Mouse (Mus musculus) erythroid progenitor cell, adult 5-6 weeks (primary cell): ENCODE measurements at regions not wholly inside any gene's neighbourhood (a gene's known extent, or its start where the extent isn't known, plus 50 kb on each side); places are given as distances from the start of the nearest gene placed in this dataset.

ENCODE experiments used
- ATAC-seq: replicated peaks from 2 replicates; pipeline ENCODE4 v1.8.0; 2016; ENCODE audit warnings: moderate number of reproducible peaks, mild to moderate bottlenecking, moderate TSS enrichment, inconsistent platforms; ENCODE audit not compliant: poor library complexity, low FRiP score, severe bottlenecking

DNA sequence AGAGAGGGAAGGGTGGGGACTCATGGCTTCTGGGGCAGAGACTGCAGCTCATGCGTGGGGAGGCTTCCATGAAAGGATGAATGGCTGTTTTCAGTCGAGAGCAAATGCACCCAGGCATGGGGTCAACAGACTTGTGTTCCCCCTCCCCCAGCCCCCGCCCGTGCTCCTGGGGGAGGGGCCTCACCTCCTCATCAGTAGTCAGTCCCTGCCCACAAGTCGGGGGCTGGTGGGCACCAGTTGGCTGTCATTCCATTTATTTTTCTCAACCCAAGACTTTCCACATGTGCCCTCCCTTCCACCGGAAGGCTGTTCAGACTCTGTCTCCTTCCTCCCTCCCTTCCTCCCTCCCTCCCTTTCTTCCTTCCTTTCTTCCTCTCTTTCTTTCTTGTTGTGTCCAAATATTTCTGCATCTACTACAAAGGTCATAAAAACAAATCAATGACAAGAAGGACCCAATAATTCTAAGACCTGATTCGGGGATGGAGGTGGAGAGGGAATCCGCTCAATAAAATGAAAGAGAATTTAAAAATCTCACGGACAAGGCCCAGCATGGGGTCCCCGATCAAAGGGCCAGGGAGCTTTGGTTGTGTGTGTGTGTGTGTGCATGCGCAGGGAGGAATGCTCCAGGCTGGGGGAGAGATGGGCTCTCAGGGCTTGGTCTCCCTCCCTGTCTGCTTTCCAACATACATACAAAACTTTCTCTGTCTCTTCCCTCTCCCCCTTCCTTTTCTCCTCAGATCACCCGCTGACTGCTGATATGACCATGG is 57.7 kb downstream of the Rpl14 start:
- ATAC-seq, result no peak

DNA sequence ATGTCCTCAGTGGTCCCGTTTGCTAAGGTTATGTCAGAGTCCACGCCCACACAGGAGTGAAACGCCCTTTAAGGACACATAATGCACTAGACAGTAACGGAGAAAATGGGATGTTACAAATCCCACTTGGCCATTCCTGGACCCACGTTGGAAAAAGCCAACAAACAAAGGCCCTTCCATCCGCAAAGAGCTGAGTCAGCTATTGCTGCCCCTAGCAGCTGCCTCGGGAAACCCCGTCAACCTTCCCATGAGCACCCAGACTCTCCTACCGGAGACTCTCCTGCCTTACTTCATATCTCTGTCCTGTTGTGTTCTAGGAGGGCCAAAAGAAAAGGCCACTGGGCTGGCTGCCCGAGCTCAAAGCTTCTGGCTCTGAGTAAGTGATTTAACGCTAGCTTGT is 58.4 kb downstream of the Rpl14 start:
- no peak for ATAC-seq

GRCm38 (mm10) chr9:120632821-120633220 is 61.6 kb downstream of the Rpl14 start:
- no peak for ATAC-seq

GRCm38 (mm10) chr9:120642656-120643055 is 71.4 kb downstream of the Rpl14 start:
- ATAC-seq, result no peak

DNA sequence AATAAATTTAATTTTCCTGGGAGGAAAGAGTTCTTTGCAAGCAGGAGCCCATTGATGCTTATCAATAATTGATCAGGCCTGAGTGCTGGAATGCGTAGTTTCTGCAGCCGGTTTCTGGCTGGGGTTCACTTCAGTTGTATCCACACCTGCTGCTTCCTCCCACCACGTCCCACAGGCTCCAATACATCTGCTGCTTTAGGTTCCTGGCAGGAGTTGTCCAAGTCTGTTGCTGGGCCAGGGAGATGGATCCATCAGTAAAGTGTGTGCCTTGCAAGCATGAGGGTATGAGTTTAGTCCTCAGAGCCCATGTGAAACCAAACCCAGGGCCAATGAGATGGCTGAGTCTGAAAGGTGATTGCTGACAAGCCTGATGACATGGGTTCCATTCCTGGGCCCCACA is 72.1 kb downstream of the Rpl14 start:
- no peak for ATAC-seq

- ATAC-seq, result no peak
These were observed 74.5 kb downstream of the Rpl14 start for GRCm38 (mm10) chr9:120645776-120646175.

DNA sequence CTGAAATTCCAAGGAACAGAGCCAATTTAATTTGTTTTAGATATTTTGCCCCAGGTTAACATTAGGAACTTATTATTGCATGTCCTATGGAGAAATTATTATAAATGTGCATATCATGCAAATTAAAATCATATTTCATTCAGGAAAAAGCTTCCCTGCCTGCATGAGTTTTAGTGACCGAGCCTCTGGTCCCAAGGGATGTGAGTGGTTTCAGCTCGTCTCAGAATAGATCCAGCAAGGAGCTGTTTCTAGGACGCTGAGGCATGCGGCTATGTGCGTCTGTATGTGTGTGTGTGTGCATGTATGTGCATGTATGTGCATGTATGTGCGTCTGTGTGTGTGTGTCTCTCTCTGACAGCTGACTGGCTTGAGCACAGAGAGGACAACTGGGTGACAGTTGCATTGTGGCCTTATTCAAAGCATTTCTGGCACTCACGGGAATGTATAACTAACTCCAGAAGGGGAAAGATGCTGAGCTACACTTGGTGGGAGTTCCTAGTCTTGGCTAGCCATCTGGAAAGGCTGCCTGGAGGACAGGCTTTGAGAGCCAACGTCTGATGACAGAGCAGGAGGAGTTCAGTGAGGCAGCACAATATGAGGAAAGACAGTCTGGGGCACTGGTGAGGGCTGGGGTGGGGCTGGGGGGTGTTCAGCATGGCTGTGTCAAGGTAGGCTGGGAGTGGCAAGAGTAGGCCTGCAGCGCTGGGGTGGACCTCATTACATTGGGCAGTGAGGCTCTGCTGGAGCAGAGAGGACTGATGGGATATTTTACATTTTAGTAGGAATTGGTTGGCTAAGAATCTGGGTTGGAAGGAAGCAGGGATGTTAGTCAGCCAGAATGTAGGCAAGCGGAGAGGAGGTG is 75.8 kb downstream of the Rpl14 start:
- ATAC-seq, result no peak

DNA sequence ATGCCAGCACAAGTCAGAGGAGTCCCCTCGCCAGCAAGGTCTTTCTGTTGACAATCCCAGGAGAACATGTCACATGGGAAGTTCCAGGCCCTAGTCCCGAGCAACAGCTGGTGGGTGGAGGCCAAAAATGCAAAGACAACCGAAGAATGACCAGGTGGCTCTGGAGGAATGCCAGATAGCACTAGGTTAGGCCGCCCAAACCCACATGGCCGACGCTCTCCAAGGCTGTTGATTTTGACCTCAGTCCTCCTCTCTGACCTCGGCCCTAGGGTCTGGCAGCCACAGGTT is 76.4 kb downstream of the Rpl14 start:
- ATAC-seq, result no peak

GRCm38 (mm10) chr9:120652733-120653132 is 81.5 kb downstream of the Rpl14 start:
- no peak for ATAC-seq

GRCm38 (mm10) chr9:120653170-120653569 is 81.9 kb downstream of the Rpl14 start:
- no peak for ATAC-seq

GRCm38 (mm10) chr9:120654736-120655135 is 83.5 kb downstream of the Rpl14 start:
- ATAC-seq, result no peak

- ATAC-seq, result no peak
These were observed 85.7 kb downstream of the Rpl14 start for GRCm38 (mm10) chr9:120656976-120657375.

DNA sequence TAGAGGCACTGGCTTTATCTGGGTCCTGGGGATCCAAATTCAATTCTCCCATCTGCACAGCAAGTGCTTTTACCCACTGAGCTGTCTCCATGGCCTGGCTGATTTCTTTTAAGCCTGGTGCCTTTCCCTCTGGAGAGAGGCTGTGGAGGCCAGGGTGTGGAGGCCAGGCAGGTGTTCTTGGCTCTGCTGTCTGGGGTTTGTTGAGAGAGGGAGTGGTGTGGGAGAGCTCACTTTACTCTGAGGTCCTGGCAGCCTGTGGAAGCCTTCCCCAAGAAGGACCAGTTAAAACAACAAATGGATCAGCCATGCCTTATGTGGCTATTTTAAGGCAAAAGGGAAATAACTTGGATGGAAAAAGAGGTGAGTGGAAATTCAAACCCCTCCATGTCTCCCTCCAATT is 86.5 kb downstream of the Rpl14 start:
- no peak for ATAC-seq

GRCm38 (mm10) chr9:120658576-120658975 is 87.3 kb downstream of the Rpl14 start:
- no peak for ATAC-seq

DNA sequence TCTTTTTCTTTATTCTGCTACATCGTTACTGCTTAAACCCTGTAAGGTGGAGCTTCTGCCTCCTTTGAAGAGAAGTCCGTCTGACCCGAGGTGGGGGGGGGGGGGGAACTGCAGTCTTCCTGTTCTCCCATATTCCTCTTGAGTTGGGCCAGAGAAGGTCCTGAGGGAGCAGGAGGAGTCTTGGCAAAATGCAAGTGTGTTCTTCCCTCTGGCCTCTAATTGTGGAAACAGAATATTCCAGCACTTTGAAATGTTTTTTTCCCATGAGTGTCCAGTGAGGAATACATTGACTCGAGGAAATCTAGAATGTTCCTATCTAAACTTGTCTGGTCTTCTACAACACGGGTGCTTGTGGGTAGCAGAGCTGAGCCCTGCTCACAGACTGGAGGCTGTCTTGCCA is 90.0 kb downstream of the Rpl14 start:
- ATAC-seq, result no peak

GRCm38 (mm10) chr9:120661641-120662227 is 90.5 kb downstream of the Rpl14 start:
- ATAC-seq, result no peak

- ATAC-seq, result no peak
These were observed 91.9 kb downstream of the Rpl14 start for GRCm38 (mm10) chr9:120663181-120663580.

GRCm38 (mm10) chr9:120664086-120664485 is 92.8 kb downstream of the Rpl14 start:
- no peak for ATAC-seq

- ATAC-seq, result no peak
These were observed 101.2 kb downstream of the Rpl14 start for GRCm38 (mm10) chr9:120672452-120672851.

DNA sequence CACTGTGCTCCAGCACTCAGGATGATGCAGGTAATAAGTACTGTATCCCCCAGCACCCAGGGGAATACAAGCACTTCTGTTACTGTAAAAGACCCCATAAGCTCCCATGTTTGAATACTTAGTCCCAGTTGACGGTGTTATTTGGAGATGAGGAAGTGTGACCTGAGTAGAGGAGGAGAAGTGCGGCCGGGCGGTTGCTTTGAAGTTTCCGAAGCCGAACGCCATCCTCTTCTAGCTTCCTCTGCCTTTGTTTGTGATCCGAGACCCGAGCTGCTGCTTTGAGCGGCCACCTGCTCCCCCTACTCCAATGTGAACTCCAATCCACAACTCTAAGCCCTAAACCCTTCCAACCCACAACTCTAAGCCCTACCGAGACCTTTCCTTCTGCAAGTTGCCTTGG is 103.6 kb downstream of the Rpl14 start:
- no peak for ATAC-seq
